ENCODE assay signal across 8 mouse cellular contexts in the genomic region with DNA sequence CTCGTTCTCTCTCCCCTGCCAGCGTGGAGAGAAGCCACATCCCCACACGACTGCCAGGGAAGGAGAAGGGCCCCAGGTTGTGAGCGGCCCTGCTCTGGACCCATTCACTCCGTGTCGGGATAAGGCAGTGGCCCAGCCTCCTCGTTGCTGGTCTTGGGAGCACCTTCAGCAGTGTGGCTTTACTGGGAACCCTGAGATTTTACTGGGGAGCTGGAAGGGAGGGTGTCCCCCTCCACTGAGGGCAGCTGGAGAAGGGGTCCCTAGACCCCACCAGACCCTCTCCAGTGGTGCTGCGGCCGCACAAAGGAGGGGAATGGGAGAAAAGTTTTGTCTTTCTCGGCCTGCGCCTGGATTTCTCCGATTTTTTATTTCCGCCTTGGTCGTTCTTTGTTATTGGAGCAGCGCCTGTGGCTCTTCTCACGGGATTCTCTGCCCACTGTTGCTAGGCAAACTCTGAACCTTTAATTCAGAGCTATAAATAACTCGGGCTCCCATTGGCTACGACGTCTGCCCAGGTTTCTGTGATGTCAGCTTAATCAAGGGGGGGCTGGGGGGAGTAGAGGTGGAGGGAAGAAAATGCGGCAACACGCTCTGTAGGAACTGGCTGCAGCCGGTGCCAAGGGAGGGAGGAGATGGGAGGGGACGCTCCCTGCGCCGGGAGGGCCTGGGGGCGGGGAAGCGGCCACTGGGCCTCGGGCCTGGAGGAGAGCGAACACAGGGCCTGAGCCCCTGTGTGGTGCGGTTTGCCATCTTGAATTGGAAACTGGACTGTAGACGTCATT. TPM values are rescaled to one million over a fixed set of nuclear protein-coding genes. Genes with fewer than 3 reads are reported as not detected.
DNase-seq lines count a peak whose midpoint lies in the region; ATAC-seq and TF ChIP-seq lines count a peak whose summit lies in the region.

No protein-coding gene starts in this region.

- TF ChIP-seq CTCF in cerebellum, adult 2 months (IDR thresholded peaks at IDR 0.05; ENCODE audit: borderline replicate concordance, insufficient read depth, low read depth, low read length): no peak
- no peak for TF ChIP-seq CTCF in forebrain, postnatal 0 days (IDR thresholded peaks at IDR 0.05; ENCODE audit: low read depth)

- WGBS in cerebellum, adult 2 months: under 1% methylated on average over 31 of the region's 31 CpGs
- WGBS in forebrain, postnatal 0 days: under 1% methylated on average over 30 of the region's 31 CpGs
- 0% methylated on average over 30 of the region's 31 CpGs for WGBS in lung, embryonic 16.5 days

- TF ChIP-seq POLR2A in cerebellum, adult 2 months (IDR thresholded peaks at IDR 0.05; ENCODE audit: borderline replicate concordance, insufficient read depth, low read length): peak; percentile 80; the same call in 1 of the 2 replicates

- no peaks in the 10 kb centered on the region for H3K27me3 ChIP-seq in cerebellum, adult 2 months (ENCODE audit: control insufficient read depth, insufficient read depth, low read length)
- no peaks in the 10 kb centered on the region for H3K27me3 ChIP-seq in forebrain, postnatal 0 days (ENCODE audit: insufficient read depth, low read length)
- H3K27me3 ChIP-seq in lung, embryonic 16.5 days (ENCODE audit: control insufficient read depth, insufficient read depth, low read depth, low read length): no peaks in the 10 kb centered on the region

- H3K27ac ChIP-seq in cerebellum, adult 2 months (ENCODE audit: insufficient read depth, low read length): peak overlapping the region; percentile 85
- peak overlapping the region; percentile 99 for H3K27ac ChIP-seq in forebrain, postnatal 0 days (ENCODE audit: low read depth, low read length)
- peak overlapping the region; percentile 99 for H3K27ac ChIP-seq in lung, embryonic 16.5 days (ENCODE audit: low read length)

- H3K9ac ChIP-seq in forebrain, postnatal 0 days: peak overlapping the region; percentile 93
- peak overlapping the region; percentile 91 for H3K9ac ChIP-seq in lung, embryonic 16.5 days (ENCODE audit: low read length)

- DNase-seq in MEL-GATA-1-ER (ENCODE audit: extremely low read depth, low read depth): peak; percentile 84
- peak; percentile 89 to 95 for DNase-seq in cerebellum, adult 2 months
- peak; percentile 95 for DNase-seq in forebrain, postnatal 0 days
- peak; percentile 93 for DNase-seq in heart, postnatal 4 days
- peak; percentile 87 for DNase-seq in layer of hippocampus, adult 9-11 months
- peak; percentile 81 for DNase-seq in ovary, postnatal 14 days (ENCODE audit: low spot score)
- DNase-seq in thymus, postnatal 10 days (ENCODE audit: low spot score in 2 of 2): peak; percentile 44

- peaks cover 15% of the 10 kb centered on the region; the same call in 1 of the 2 replicates for H3K4me1 ChIP-seq in cerebellum, adult 2 months (ENCODE audit: control insufficient read depth, insufficient read depth, low read length)
- H3K4me1 ChIP-seq in forebrain, postnatal 0 days (ENCODE audit: insufficient read depth): peaks cover 4% of the 10 kb centered on the region; the same call in 1 of the 2 replicates
- peaks cover 16% of the 10 kb centered on the region for H3K4me1 ChIP-seq in lung, embryonic 16.5 days (replicated peaks; ENCODE audit: control insufficient read depth, insufficient read depth, low read length)

- H3K4me3 ChIP-seq in cerebellum, adult 2 months (replicated peaks; ENCODE audit: insufficient read depth, low read depth, low read length): peak overlapping the region; percentile 87
- peak overlapping the region; percentile 65 for H3K4me3 ChIP-seq in forebrain, postnatal 0 days (ENCODE audit: low read depth, low read length)
- H3K4me3 ChIP-seq in lung, embryonic 16.5 days (ENCODE audit: low read length): peak overlapping the region; percentile 90

- ATAC-seq in forebrain, postnatal 0 days: peak; percentile 76
- peak; percentile 85 for ATAC-seq in lung, embryonic 16.5 days (ENCODE audit: low read depth)

- H3K4me2 ChIP-seq in forebrain, postnatal 0 days (ENCODE audit: low read depth): peak overlapping the region; percentile 85
- H3K4me2 ChIP-seq in lung, embryonic 16.5 days (ENCODE audit: low read depth, low read length): peak overlapping the region; percentile 92

- no peaks in the 10 kb centered on the region for H3K9me3 ChIP-seq in forebrain, postnatal 0 days (ENCODE audit: low read length)
- H3K9me3 ChIP-seq in lung, embryonic 16.5 days (ENCODE audit: control insufficient read depth, low read length): no peaks in the 10 kb centered on the region

- H3K36me3 ChIP-seq in forebrain, postnatal 0 days (ENCODE audit: insufficient read depth): peaks cover 10% of the 10 kb centered on the region; the same call in 1 of the 2 replicates
- H3K36me3 ChIP-seq in lung, embryonic 16.5 days (ENCODE audit: control insufficient read depth, insufficient read depth, low read length): peaks cover 24% of the 10 kb centered on the region

RNA-seq across cellular contexts. Expression of a gene that starts 51.1 kb away (rescaled TPM):
- 173 and 177 TPM in 2 replicates for polyA plus RNA-seq in cerebellum, adult 2 months (2012; rRNA removed)
- total RNA-seq in forebrain, postnatal 0 days (2014; rRNA removed): 125 and 205 TPM in 2 replicates
- polyA plus RNA-seq in forebrain, postnatal 0 days (2015; fragmentation: Nextera tagmentation; extraction: Ambion mirVana): 277 and 303 TPM in 2 replicates
- total RNA-seq in heart, postnatal 4 days (2021): 1 to 10 TPM; 1.6 TPM
- polyA plus RNA-seq in lung, embryonic 16.5 days (2015; fragmentation: Nextera tagmentation; extraction: Ambion mirVana): 6.3 and 7.2 TPM in 2 replicates

Comparison
In these comparisons a context has a peak if more than half of its experiments do, and no peak if none do; other contexts are left out.
1. Peak in every context shown above with its lines: DNase-seq, ATAC-seq, H3K4me3 ChIP-seq and H3K27ac ChIP-seq.
2. DNase-seq: peak in every context shown above with its lines; median percentile 95 in forebrain, postnatal 0 days; 93 in heart, postnatal 4 days; 92 in cerebellum, adult 2 months; 87 in layer of hippocampus, adult 9-11 months; 84 in MEL-GATA-1-ER; 81 in ovary, postnatal 14 days; 44 in thymus, postnatal 10 days.
3. RNA of a gene that starts 51.1 kb away (polyA plus RNA-seq): 277 to 303 TPM in forebrain, postnatal 0 days and 173 to 177 TPM in cerebellum, adult 2 months; 6.3 to 7.2 TPM in lung, embryonic 16.5 days; every median in the first group is over 10 times any median in the second.